In genomic region chr7:83878676-83879448, GRCm38 (mm10) we compare ENCODE assay signal across 8 mouse cellular contexts. TPM values are rescaled to one million over a fixed set of nuclear protein-coding genes. Genes with fewer than 3 reads are reported as not detected.
DNase-seq lines count a peak whose midpoint lies in the region; ATAC-seq and TF ChIP-seq lines count a peak whose summit lies in the region.

No protein-coding gene starts in this region.

- peak overlapping the region; percentile 32 for H3K4me2 ChIP-seq in heart, embryonic 11.5 days
- H3K4me2 ChIP-seq in forebrain, embryonic 13.5 days = peak overlapping the region; percentile 35
- H3K4me2 ChIP-seq in stomach, embryonic 15.5 days = peak overlapping the region; percentile 14; the same call in 1 of the 2 replicates

- peaks cover 27% of the 10 kb centered on the region for H3K4me1 ChIP-seq in heart, embryonic 11.5 days (ENCODE audit: control insufficient read depth, insufficient read depth, low read length)
- peaks cover 72% of the 10 kb centered on the region for H3K4me1 ChIP-seq in E14TG2a.4 (replicated peaks; ENCODE audit: low read depth, low read length)
- peaks cover 56% of the 10 kb centered on the region for H3K4me1 ChIP-seq in forebrain, embryonic 13.5 days
- H3K4me1 ChIP-seq in stomach, embryonic 15.5 days = peaks cover 45% of the 10 kb centered on the region

- no peak overlapping the region for H3K4me3 ChIP-seq in heart, embryonic 11.5 days (ENCODE audit: low read depth, low read length)
- H3K4me3 ChIP-seq in E14TG2a.4 (replicated peaks; ENCODE audit: low read length) = peak overlapping the region; percentile 32
- H3K4me3 ChIP-seq in forebrain, embryonic 13.5 days = peak overlapping the region; percentile 2; the same call in 1 of the 2 replicates
- no peak overlapping the region for H3K4me3 ChIP-seq in stomach, embryonic 15.5 days (replicated peaks)

- no peaks in the 10 kb centered on the region for H3K36me3 ChIP-seq in heart, embryonic 11.5 days (ENCODE audit: control insufficient read depth, insufficient read depth, low read length)
- H3K36me3 ChIP-seq in E14TG2a.4 (ENCODE audit: insufficient read depth, low read length) = peaks cover 25% of the 10 kb centered on the region
- peaks cover 22% of the 10 kb centered on the region for H3K36me3 ChIP-seq in forebrain, embryonic 13.5 days (ENCODE audit: poor library complexity, severe bottlenecking)
- H3K36me3 ChIP-seq in stomach, embryonic 15.5 days = peaks cover 6% of the 10 kb centered on the region; the same call in 1 of the 2 replicates

- H3K9ac ChIP-seq in heart, embryonic 11.5 days (ENCODE audit: low read depth, low read length) = no peak overlapping the region
- no peak overlapping the region; the same call in 1 of the 2 replicates for H3K9ac ChIP-seq in forebrain, embryonic 13.5 days
- no peak overlapping the region for H3K9ac ChIP-seq in stomach, embryonic 15.5 days

- no peak for DNase-seq in heart, postnatal 14 days
- DNase-seq in kidney, postnatal 36 days = peak; percentile 38 to 47
- no peak for DNase-seq in urinary bladder, postnatal 36 days (ENCODE audit: low spot score in 2 of 2)

- no peak for ATAC-seq in heart, embryonic 11.5 days (replicated peaks; ENCODE audit: insufficient number of reproducible peaks, low FRiP score, low TSS enrichment)
- no peak for ATAC-seq in forebrain, embryonic 13.5 days
- ATAC-seq in stomach, embryonic 15.5 days (ENCODE audit: insufficient read depth, low FRiP score, low read depth) = no peak
- no peak for ATAC-seq in monocyte, adult 5-6 weeks (replicated peaks; ENCODE audit: insufficient number of reproducible peaks, low FRiP score, low TSS enrichment, poor library complexity, severe bottlenecking)

- H3K27ac ChIP-seq in heart, embryonic 11.5 days (ENCODE audit: low read depth, low read length) = no peak overlapping the region
- peak overlapping the region; percentile 25; the same call in 1 of the 2 replicates for H3K27ac ChIP-seq in forebrain, embryonic 13.5 days
- no peak overlapping the region for H3K27ac ChIP-seq in stomach, embryonic 15.5 days

- WGBS in heart, embryonic 11.5 days (ENCODE audit: insufficient replicate concordance) = 31% methylated on average over 5 of the region's 5 CpGs
- 4% methylated on average over 5 of the region's 5 CpGs for WGBS in forebrain, embryonic 13.5 days
- 26% methylated on average over 5 of the region's 5 CpGs for WGBS in stomach, embryonic 15.5 days

- TF ChIP-seq CTCF in E14TG2a.4 (conservative IDR thresholded peaks at IDR 0.05; ENCODE audit: low read length) = no peak

- intact Hi-C loops in heart, postnatal 14 days (cut with DNase I) = no loop called here

- no peaks in the 10 kb centered on the region for H3K9me3 ChIP-seq in heart, embryonic 11.5 days (replicated peaks; ENCODE audit: control insufficient read depth, low read length)
- H3K9me3 ChIP-seq in E14TG2a.4 (ENCODE audit: low read length) = no peaks in the 10 kb centered on the region
- no peaks in the 10 kb centered on the region for H3K9me3 ChIP-seq in forebrain, embryonic 13.5 days (replicated peaks)
- H3K9me3 ChIP-seq in stomach, embryonic 15.5 days = no peaks in the 10 kb centered on the region

- H3K27me3 ChIP-seq in heart, embryonic 11.5 days (ENCODE audit: control insufficient read depth, insufficient read depth, low read length) = no peaks in the 10 kb centered on the region
- no peaks in the 10 kb centered on the region for H3K27me3 ChIP-seq in E14TG2a.4 (ENCODE audit: insufficient read depth, low read length)
- H3K27me3 ChIP-seq in forebrain, embryonic 13.5 days = no peaks in the 10 kb centered on the region
- H3K27me3 ChIP-seq in stomach, embryonic 15.5 days (replicated peaks) = no peaks in the 10 kb centered on the region

RNA-seq across cellular contexts. Expression of gene Tlnrd1, which starts 5.2 kb away (rescaled TPM):
- polyA plus RNA-seq in heart, embryonic 11.5 days (2014; fragmentation: Nextera tagmentation; extraction: Ambion mirVana) = 13.9 and 14.9 TPM in 2 replicates
- 10 to 100 TPM; 13.5 to 14.9 TPM for total RNA-seq in heart, postnatal 14 days (2021)
- 4.1 and 4.2 TPM in 2 replicates for polyA plus RNA-seq in forebrain, embryonic 13.5 days (2015; fragmentation: Nextera tagmentation; extraction: Ambion mirVana)
- polyA plus RNA-seq in stomach, embryonic 15.5 days (2015; fragmentation: Nextera tagmentation; extraction: Ambion mirVana) = 14.2 and 14.3 TPM in 2 replicates
- 10.3 to 11.2 TPM (median 10.5 TPM) in 3 replicates for total RNA-seq in monocyte, adult 5-6 weeks (2017)

RNA-seq across cellular contexts. Expression of gene Mesd, which starts 5.4 kb away (rescaled TPM):
- 73.4 and 87.5 TPM in 2 replicates for polyA plus RNA-seq in heart, embryonic 11.5 days (2014; fragmentation: Nextera tagmentation; extraction: Ambion mirVana)
- 10 to 100 TPM; 41.6 to 47.7 TPM for total RNA-seq in heart, postnatal 14 days (2021)
- polyA plus RNA-seq in forebrain, embryonic 13.5 days (2015; fragmentation: Nextera tagmentation; extraction: Ambion mirVana) = 68.8 and 69.1 TPM in 2 replicates
- polyA plus RNA-seq in stomach, embryonic 15.5 days (2015; fragmentation: Nextera tagmentation; extraction: Ambion mirVana) = 107 and 123 TPM in 2 replicates
- 14.4 to 59.0 TPM (median 46.0 TPM) in 3 replicates for total RNA-seq in monocyte, adult 5-6 weeks (2017)

Comparison
In these comparisons a context has a peak if more than half of its experiments do, and no peak if none do; other contexts are left out.
1. H3K4me3 ChIP-seq: peak in E14TG2a.4 (single experiment) and forebrain, embryonic 13.5 days (single experiment); none in heart, embryonic 11.5 days (single experiment) and stomach, embryonic 15.5 days (single experiment).
2. DNase-seq: peak in kidney, postnatal 36 days (2 of 2); none in heart, postnatal 14 days (0 of 2) and urinary bladder, postnatal 36 days (0 of 2).
3. Peak in every context shown above with its lines, with median percentiles within 50 percentile points of each other: H3K4me2 ChIP-seq.